Mouse (Mus musculus): Measurements from ENCODE around the gene Kcna7.

DNA sequence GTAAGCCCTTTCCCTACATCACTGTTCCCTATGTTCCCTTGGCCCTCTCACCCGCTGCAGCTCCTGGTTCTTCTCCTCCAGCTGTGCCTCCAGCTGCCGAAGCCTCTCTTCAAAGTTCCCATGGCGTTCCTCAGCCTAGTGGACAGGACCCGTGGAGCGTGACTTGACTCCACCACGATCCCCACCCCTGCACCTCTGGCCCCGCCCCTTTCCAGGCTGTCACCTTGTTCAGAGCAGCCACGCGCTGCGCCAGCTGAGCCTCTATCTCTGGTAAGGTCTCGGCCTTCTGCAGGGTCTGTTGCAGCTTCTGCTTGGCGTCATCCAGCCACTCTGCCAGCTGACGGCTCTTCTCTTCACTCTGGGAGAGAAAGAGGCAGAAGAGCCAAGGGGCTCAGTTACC is 49.4 kb upstream of the Kcna7 start:
- TF ChIP-seq CTCF (IDR thresholded peaks at IDR 0.05; ENCODE audit: low read depth, low read length) (no peak), POLR2A (IDR thresholded peaks at IDR 0.05; ENCODE audit: borderline replicate concordance, low read depth, low read length) (no peak)
